Mouse (Mus musculus): ENCODE data around the gene Dnajc13. TPM values are rescaled to one million over a fixed set of nuclear protein-coding genes. Genes with fewer than 3 reads are reported as not detected.

Dnajc13 gene
- polyA plus RNA-seq, 1 experiment from 2014 or later: 22.6 TPM

GRCm38 (mm10) chr9:104171651-104172050 lies 91.1 kb downstream of the Dnajc13 start:
- no peaks in the 10 kb centered on the region for H3K27me3 ChIP-seq
- no peaks in the 10 kb centered on the region for H3K9me3 ChIP-seq
- no peak overlapping the region for H3K27ac ChIP-seq (replicated peaks)
- H3K36me3 ChIP-seq: peaks cover 70% of the 10 kb centered on the region
- no peaks in the 10 kb centered on the region for H3K4me1 ChIP-seq (replicated peaks)
- 94% methylated on average over 6 of the region's 6 CpGs for WGBS
- H3K4me2 ChIP-seq: no peak overlapping the region
- ATAC-seq (ENCODE audit: low FRiP score, low read depth): no peak
- H3K9ac ChIP-seq: no peak overlapping the region
- no peak overlapping the region for H3K4me3 ChIP-seq

GRCm38 (mm10) chr9:104169986-104170385 lies 92.7 kb downstream of the Dnajc13 start:
- ATAC-seq (ENCODE audit: low FRiP score, low read depth): no peak
- Histone ChIP-seq H3K4me1 (replicated peaks) (no peaks in the 10 kb centered on the region), H3K27me3 (no peaks in the 10 kb centered on the region), H3K9me3 (no peaks in the 10 kb centered on the region), H3K4me2 (no peak overlapping the region), H3K27ac (replicated peaks) (no peak overlapping the region), H3K36me3 (peaks cover 70% of the 10 kb centered on the region), H3K9ac (no peak overlapping the region), H3K4me3 (no peak overlapping the region)
- WGBS: 97% methylated on average over 10 of the region's 10 CpGs

- H3K9me3 ChIP-seq: no peaks in the 10 kb centered on the region
- H3K27me3 ChIP-seq: no peaks in the 10 kb centered on the region
- WGBS: 91% methylated on average over 5 of the region's 5 CpGs
- ATAC-seq (ENCODE audit: low FRiP score, low read depth): no peak
- H3K4me1 ChIP-seq (replicated peaks): no peaks in the 10 kb centered on the region
- H3K4me2 ChIP-seq: no peak overlapping the region
- no peak overlapping the region for H3K9ac ChIP-seq
- no peak overlapping the region for H3K27ac ChIP-seq (replicated peaks)
- H3K4me3 ChIP-seq: no peak overlapping the region
- H3K36me3 ChIP-seq: peaks cover 77% of the 10 kb centered on the region
These were observed 96.8 kb downstream of the Dnajc13 start for GRCm38 (mm10) chr9:104165926-104166325.

DNA sequence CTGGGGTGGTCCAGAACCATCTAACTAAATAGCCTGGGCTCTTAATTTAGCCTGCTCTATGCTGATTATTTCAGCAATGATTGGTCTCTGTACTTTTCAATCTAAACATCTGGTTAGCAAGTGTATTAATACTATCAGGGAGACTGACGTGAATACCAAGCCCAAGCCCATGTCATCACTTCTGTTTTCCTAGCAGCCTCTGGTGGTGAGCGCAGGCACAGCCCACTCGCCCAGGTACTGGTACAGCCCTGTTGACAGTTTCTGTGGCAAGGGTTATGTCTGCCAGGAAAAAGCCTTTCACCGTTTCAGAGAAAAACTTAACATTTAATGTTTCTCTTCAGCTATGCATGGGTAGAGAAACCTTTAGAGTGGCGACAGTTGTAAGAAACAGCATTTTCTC lies 98.5 kb downstream of the Dnajc13 start:
- Histone ChIP-seq H3K4me1 (replicated peaks) (no peaks in the 10 kb centered on the region), H3K36me3 (peaks cover 82% of the 10 kb centered on the region), H3K4me3 (no peak overlapping the region), H3K9ac (no peak overlapping the region), H3K9me3 (no peaks in the 10 kb centered on the region), H3K27ac (replicated peaks) (no peak overlapping the region), H3K27me3 (no peaks in the 10 kb centered on the region), H3K4me2 (no peak overlapping the region)
- WGBS: 87% methylated on average over 5 of the region's 5 CpGs
- no peak for ATAC-seq (ENCODE audit: low FRiP score, low read depth)

GRCm38 (mm10) chr9:104161117-104161516 lies 101.6 kb downstream of the Dnajc13 start:
- ATAC-seq (ENCODE audit: low FRiP score, low read depth): no peak
- H3K4me3 ChIP-seq: no peak overlapping the region
- WGBS: 93% methylated on average over 7 of the region's 7 CpGs

DNA sequence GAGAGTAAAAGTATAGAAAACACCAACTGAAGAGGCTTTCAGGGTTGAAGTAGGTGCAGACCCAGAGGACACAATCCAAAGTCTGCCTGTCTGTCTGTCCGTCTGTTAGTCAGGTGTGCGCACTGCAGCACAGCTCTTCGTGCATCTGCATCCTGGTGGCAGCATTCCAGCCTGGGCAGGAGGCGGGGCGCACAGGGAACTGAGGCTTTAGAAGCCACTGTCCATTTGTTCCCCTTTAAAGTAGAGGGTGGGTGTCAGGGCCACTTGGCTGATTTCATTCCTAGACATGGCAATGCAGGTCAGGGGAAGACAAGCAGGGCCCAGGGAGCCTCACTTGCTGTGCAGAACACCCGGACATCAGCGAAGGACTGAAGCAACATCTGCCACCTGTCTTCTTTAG lies 105.4 kb downstream of the Dnajc13 start:
- no peak overlapping the region for H3K9ac ChIP-seq
- no peaks in the 10 kb centered on the region for H3K9me3 ChIP-seq
- 95% methylated on average over 7 of the region's 7 CpGs for WGBS
- ATAC-seq (ENCODE audit: low FRiP score, low read depth): no peak
- no peak overlapping the region for H3K27ac ChIP-seq (replicated peaks)
- H3K27me3 ChIP-seq: no peaks in the 10 kb centered on the region
- H3K36me3 ChIP-seq: peaks cover 86% of the 10 kb centered on the region
- H3K4me2 ChIP-seq: no peak overlapping the region
- H3K4me3 ChIP-seq: no peak overlapping the region
- no peaks in the 10 kb centered on the region for H3K4me1 ChIP-seq (replicated peaks)

More at GRCm38 (mm10) chr9:104161117-104161516, 101.6 kb downstream of the Dnajc13 start:
- Histone ChIP-seq H3K9ac (no peak overlapping the region), H3K27me3 (no peaks in the 10 kb centered on the region), H3K9me3 (no peaks in the 10 kb centered on the region), H3K27ac (replicated peaks) (no peak overlapping the region), H3K4me1 (replicated peaks) (no peaks in the 10 kb centered on the region), H3K36me3 (peaks cover 89% of the 10 kb centered on the region), H3K4me2 (no peak overlapping the region)

DNA sequence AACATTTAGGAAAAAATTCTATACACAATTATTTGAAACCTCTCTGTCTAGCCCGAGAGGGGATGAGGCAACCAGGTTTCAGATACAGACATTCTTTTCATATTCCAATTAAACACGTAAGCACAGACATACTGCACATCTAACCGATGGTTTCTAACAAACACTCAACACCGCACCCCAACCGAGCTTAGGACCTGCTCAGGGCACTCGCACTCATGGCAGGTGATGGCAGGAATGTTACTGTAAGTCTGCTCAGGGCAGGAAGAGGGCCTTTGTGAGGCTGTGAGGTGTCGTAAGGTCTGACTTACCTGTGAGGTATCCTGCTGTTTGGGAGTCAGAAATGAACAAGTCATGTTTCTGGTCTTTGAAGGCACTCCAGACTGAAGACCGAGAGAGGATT lies 106.2 kb downstream of the Dnajc13 start:
- Histone ChIP-seq H3K4me2 (no peak overlapping the region), H3K27me3 (no peaks in the 10 kb centered on the region), H3K27ac (replicated peaks) (no peak overlapping the region), H3K36me3 (peaks cover 87% of the 10 kb centered on the region), H3K9ac (no peak overlapping the region), H3K4me3 (no peak overlapping the region), H3K9me3 (no peaks in the 10 kb centered on the region), H3K4me1 (replicated peaks) (no peaks in the 10 kb centered on the region)
- WGBS: 97% methylated on average over 8 of the region's 8 CpGs
- no peak for ATAC-seq (ENCODE audit: low FRiP score, low read depth)

DNA sequence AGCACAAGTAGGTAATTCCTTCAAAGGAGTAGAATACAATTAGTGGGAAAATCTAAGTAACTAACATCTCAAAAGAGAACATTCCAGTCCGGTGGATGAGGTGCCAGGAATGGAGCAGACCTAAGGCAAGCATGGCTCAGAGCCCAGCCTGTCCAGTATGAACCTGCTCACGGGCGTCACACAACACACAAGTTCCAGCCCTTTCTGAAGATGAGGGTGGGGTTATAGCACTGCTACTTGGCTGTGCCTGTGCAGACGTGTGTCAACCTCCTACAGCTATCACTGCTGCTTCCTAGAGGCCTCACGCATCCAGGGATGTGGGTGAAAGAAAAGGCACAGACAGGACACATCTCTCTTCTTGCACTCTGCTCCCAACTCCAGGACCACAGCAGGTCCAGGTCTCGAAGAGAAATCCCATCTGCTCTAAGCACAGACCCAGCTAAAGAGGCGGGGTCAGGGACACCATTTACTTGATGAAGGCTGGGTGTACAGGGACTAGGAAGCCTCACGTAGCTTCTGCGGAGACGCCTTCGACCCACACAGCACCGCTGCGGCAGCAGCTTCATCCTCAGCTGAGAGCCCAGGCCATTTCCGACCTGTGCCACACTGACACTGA lies 107.5 kb downstream of the Dnajc13 start:
- WGBS: 97% methylated on average over 14 of the region's 14 CpGs
- Histone ChIP-seq H3K27me3 (no peaks in the 10 kb centered on the region), H3K27ac (replicated peaks) (no peak overlapping the region), H3K9ac (no peak overlapping the region), H3K4me1 (replicated peaks) (no peaks in the 10 kb centered on the region), H3K36me3 (peaks cover 85% of the 10 kb centered on the region), H3K4me2 (no peak overlapping the region), H3K9me3 (no peaks in the 10 kb centered on the region), H3K4me3 (no peak overlapping the region)
- ATAC-seq (ENCODE audit: low FRiP score, low read depth): no peak

- no peak overlapping the region for H3K9ac ChIP-seq
- no peaks in the 10 kb centered on the region for H3K9me3 ChIP-seq
- peaks cover 57% of the 10 kb centered on the region for H3K36me3 ChIP-seq
- no peak for ATAC-seq (ENCODE audit: low FRiP score, low read depth)
- no peak overlapping the region for H3K27ac ChIP-seq (replicated peaks)
- H3K4me2 ChIP-seq: no peak overlapping the region
- no peaks in the 10 kb centered on the region for H3K27me3 ChIP-seq
- 98% methylated on average over 7 of the region's 7 CpGs for WGBS
- no peak overlapping the region for H3K4me3 ChIP-seq
- H3K4me1 ChIP-seq (replicated peaks): no peaks in the 10 kb centered on the region
These were observed 110.6 kb downstream of the Dnajc13 start for GRCm38 (mm10) chr9:104152121-104152520.

GRCm38 (mm10) chr9:104148969-104149368 lies 113.8 kb downstream of the Dnajc13 start:
- Histone ChIP-seq H3K9ac (no peak overlapping the region), H3K27ac (replicated peaks) (no peak overlapping the region), H3K4me1 (replicated peaks) (no peaks in the 10 kb centered on the region), H3K4me2 (no peak overlapping the region), H3K27me3 (no peaks in the 10 kb centered on the region), H3K4me3 (no peak overlapping the region), H3K9me3 (no peaks in the 10 kb centered on the region), H3K36me3 (peaks cover 25% of the 10 kb centered on the region)
- ATAC-seq (ENCODE audit: low FRiP score, low read depth): no peak
- 93% methylated on average over 7 of the region's 7 CpGs for WGBS

GRCm38 (mm10) chr9:104146683-104147082 lies 116.0 kb downstream of the Dnajc13 start:
- Histone ChIP-seq H3K9me3 (no peaks in the 10 kb centered on the region), H3K4me1 (replicated peaks) (no peaks in the 10 kb centered on the region), H3K9ac (no peak overlapping the region), H3K27ac (replicated peaks) (no peak overlapping the region), H3K4me2 (no peak overlapping the region), H3K27me3 (no peaks in the 10 kb centered on the region), H3K4me3 (no peak overlapping the region), H3K36me3 (peaks cover 11% of the 10 kb centered on the region)
- ATAC-seq (ENCODE audit: low FRiP score, low read depth): no peak
- WGBS: 92% methylated on average over 7 of the region's 7 CpGs

GRCm38 (mm10) chr9:104144314-104144996 lies 118.3 kb downstream of the Dnajc13 start:
- 86% methylated on average over 8 of the region's 8 CpGs for WGBS
- H3K4me3 ChIP-seq: no peak overlapping the region
- H3K4me2 ChIP-seq: no peak overlapping the region
- no peaks in the 10 kb centered on the region for H3K27me3 ChIP-seq
- H3K27ac ChIP-seq (replicated peaks): no peak overlapping the region
- no peak overlapping the region for H3K9ac ChIP-seq
- no peaks in the 10 kb centered on the region for H3K36me3 ChIP-seq
- ATAC-seq (ENCODE audit: low FRiP score, low read depth): no peak
- H3K4me1 ChIP-seq (replicated peaks): no peaks in the 10 kb centered on the region
- H3K9me3 ChIP-seq: no peaks in the 10 kb centered on the region

- 82% methylated on average over 14 of the region's 14 CpGs for WGBS
- H3K27ac ChIP-seq (replicated peaks): no peak overlapping the region
- no peaks in the 10 kb centered on the region for H3K9me3 ChIP-seq
- no peaks in the 10 kb centered on the region for H3K36me3 ChIP-seq
- no peak overlapping the region for H3K4me2 ChIP-seq
- H3K27me3 ChIP-seq: no peaks in the 10 kb centered on the region
- no peak for ATAC-seq (ENCODE audit: low FRiP score, low read depth)
- H3K4me1 ChIP-seq (replicated peaks): no peaks in the 10 kb centered on the region
- H3K9ac ChIP-seq: no peak overlapping the region
- no peak overlapping the region for H3K4me3 ChIP-seq
These were observed 119.9 kb downstream of the Dnajc13 start for GRCm38 (mm10) chr9:104142805-104143204.

Measured in hindbrain, embryonic 15.5 days (tissue).